Mouse (Mus musculus) heart, adult 11 months (tissue): ENCODE measurements around the gene Mical2.

Source experiments
- DNase-seq: peaks from one replicate; pipeline ENCODE4 v3.0.0; 2022

Mical2 gene

GRCm38 (mm10) chr7:112244071-112244470 lies 18.4 kb downstream of the Mical2 start:
- DNase-seq = no peak

- DNase-seq = no peak
Measured at GRCm38 (mm10) chr7:112244683-112245082, 19.0 kb downstream of the Mical2 start.

- DNase-seq = no peak
Measured at GRCm38 (mm10) chr7:112245839-112246438, 20.3 kb downstream of the Mical2 start.

GRCm38 (mm10) chr7:112246442-112246841 lies 20.8 kb downstream of the Mical2 start:
- DNase-seq = no peak

GRCm38 (mm10) chr7:112247890-112248289 lies 22.2 kb downstream of the Mical2 start:
- DNase-seq = no peak

- no peak for DNase-seq
Measured at GRCm38 (mm10) chr7:112249476-112249875, 23.8 kb downstream of the Mical2 start.

- no peak for DNase-seq
Measured at GRCm38 (mm10) chr7:112252065-112252464, 26.4 kb downstream of the Mical2 start.

- no peak for DNase-seq
Measured at GRCm38 (mm10) chr7:112254233-112254632, 28.6 kb downstream of the Mical2 start.

GRCm38 (mm10) chr7:112255248-112255866 lies 29.7 kb downstream of the Mical2 start:
- no peak for DNase-seq

GRCm38 (mm10) chr7:112258338-112258903 lies 32.8 kb downstream of the Mical2 start:
- no peak for DNase-seq

- no peak for DNase-seq
Measured at GRCm38 (mm10) chr7:112259286-112259685, 33.6 kb downstream of the Mical2 start.

GRCm38 (mm10) chr7:112261121-112261520 lies 35.5 kb downstream of the Mical2 start:
- DNase-seq = peak; percentile 96

GRCm38 (mm10) chr7:112267266-112267665 lies 41.6 kb downstream of the Mical2 start:
- DNase-seq = no peak

- no peak for DNase-seq
Measured at GRCm38 (mm10) chr7:112268761-112269425, 43.2 kb downstream of the Mical2 start.

- DNase-seq = peak; percentile 96
Measured at GRCm38 (mm10) chr7:112270870-112271269, 45.2 kb downstream of the Mical2 start.

- DNase-seq = peak; percentile 78
Measured at GRCm38 (mm10) chr7:112271627-112272026, 46.0 kb downstream of the Mical2 start.

GRCm38 (mm10) chr7:112272692-112273091 lies 47.0 kb downstream of the Mical2 start:
- DNase-seq = peak; percentile 96

GRCm38 (mm10) chr7:112273451-112273850 lies 47.8 kb downstream of the Mical2 start:
- peak; percentile 91 for DNase-seq

GRCm38 (mm10) chr7:112274611-112275010 lies 49.0 kb downstream of the Mical2 start:
- DNase-seq = peak; percentile 77

GRCm38 (mm10) chr7:112275093-112275492 lies 49.4 kb downstream of the Mical2 start:
- DNase-seq = peak; percentile 88

- DNase-seq = no peak
Measured at GRCm38 (mm10) chr7:112275883-112276282, 50.2 kb downstream of the Mical2 start.

GRCm38 (mm10) chr7:112276823-112277222 lies 51.2 kb downstream of the Mical2 start:
- peak; percentile 96 for DNase-seq

- no peak for DNase-seq
Measured at GRCm38 (mm10) chr7:112278648-112279047, 53.0 kb downstream of the Mical2 start.

GRCm38 (mm10) chr7:112280474-112280873 lies 54.8 kb downstream of the Mical2 start:
- peak; percentile 99 for DNase-seq
